Mouse (Mus musculus) embryonic facial prominence, embryonic 12.5 days (tissue): Measurements from ENCODE around the gene Fem1b. TPM values are rescaled to one million over a fixed set of nuclear protein-coding genes. Genes with fewer than 3 reads are reported as not detected.

Experiments used
- ATAC-seq: fragments of 200-750 bp; cut with Nextera tagmentation; 2 replicates; pipeline ENCODE4 v1.8.0; 2017; ENCODE audit not compliant: insufficient number of reproducible peaks, insufficient read depth, low FRiP score, low TSS enrichment
- H3K27ac ChIP-seq: fragments of 300-500 bp; sonication (generic); 2 replicates; pipeline ENCODE4 v1.5.1; 2016; ENCODE audit warnings: mild to moderate bottlenecking
- H3K27me3 ChIP-seq: fragments of 300-500 bp; sonication (generic); 2 replicates; pipeline ENCODE4 v1.6.1; 2016; ENCODE audit warnings: mild to moderate bottlenecking, moderate library complexity
- H3K36me3 ChIP-seq: fragments of 300-500 bp; sonication (generic); 2 replicates; pipeline ENCODE4 v1.6.1; 2016; ENCODE audit warnings: mild to moderate bottlenecking
- H3K4me1 ChIP-seq: fragments of 300-500 bp; sonication (generic); 2 replicates; pipeline ENCODE4 v1.6.1; 2016
- H3K4me2 ChIP-seq: fragments of 300-500 bp; sonication (generic); replicated peaks from 2 replicates; pipeline ENCODE4 v1.6.1; 2016; ENCODE audit warnings: mild to moderate bottlenecking, moderate library complexity
- H3K4me3 ChIP-seq: fragments of 300-500 bp; sonication (generic); 2 replicates; pipeline ENCODE4 v1.5.1; 2016; ENCODE audit warnings: mild to moderate bottlenecking
- H3K9ac ChIP-seq: fragments of 300-500 bp; sonication (generic); 2 replicates; pipeline ENCODE4 v1.6.1; 2016; ENCODE audit warnings: mild to moderate bottlenecking, moderate library complexity
- H3K9me3 ChIP-seq: fragments of 300-500 bp; sonication (generic); 2 replicates; pipeline ENCODE4 v1.6.1; 2016; ENCODE audit warnings: mild to moderate bottlenecking, moderate library complexity
- WGBS: fragments of 180-500 bp; shearing (Covaris S2); methylation state at CpG from one replicate; pipeline ENCODE4 v1.1.7; 2016; 5-methylcytosine and 5-hydroxymethylcytosine counted together
- polyA plus RNA-seq: library from polyadenylated mRNA; unstranded; fragments of >200 nt; fragmentation: Nextera tagmentation; extraction: Ambion mirVana; gene quantifications from 2 replicates; pipeline ENCODE4 v1.2.1, GENCODE M21; 2016

The Fem1b gene
- polyA plus RNA-seq, 1 experiment from 2014 or later: 30.6 TPM

DNA sequence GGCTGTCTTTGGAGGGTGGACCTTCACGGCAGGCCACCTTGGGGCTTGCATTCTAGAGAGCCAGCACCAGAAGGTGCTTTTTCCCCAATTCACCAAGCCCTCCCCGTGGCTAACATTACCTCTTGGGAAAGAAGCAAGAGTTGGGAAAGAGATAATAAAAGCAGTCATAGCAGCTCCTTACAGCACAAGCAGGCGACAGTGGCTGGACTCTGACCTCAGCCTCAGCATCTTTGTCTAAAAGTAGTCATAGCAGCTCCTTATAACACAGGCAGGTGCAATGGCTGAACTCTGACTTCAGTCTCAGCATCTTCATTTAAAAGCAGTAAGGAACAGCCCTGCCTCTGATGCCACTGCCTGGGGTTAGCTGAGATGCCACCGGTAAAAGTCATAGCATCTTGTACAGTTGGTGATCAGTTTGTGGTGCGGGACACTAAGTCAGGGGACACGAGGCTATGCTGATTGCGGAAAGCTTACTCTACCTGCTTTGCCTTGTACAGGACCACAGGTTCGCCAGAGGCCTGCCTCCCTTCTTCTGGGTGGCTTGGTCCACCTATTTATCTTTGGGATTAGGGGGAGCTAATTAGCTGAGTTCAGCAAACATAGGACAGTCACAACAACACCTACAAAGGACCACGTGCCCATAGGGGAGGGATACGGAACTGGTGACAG is 31.8 kb upstream of the Fem1b start:
- Histone ChIP-seq H3K9me3 (no peaks in the 10 kb centered on the region), H3K4me1 (peaks cover 8% of the 10 kb centered on the region; the same call in 1 of the 2 replicates), H3K9ac (no peak overlapping the region), H3K4me3 (no peak overlapping the region), H3K27me3 (no peaks in the 10 kb centered on the region), H3K4me2 (no peak overlapping the region), H3K27ac (no peak overlapping the region), H3K36me3 (no peaks in the 10 kb centered on the region)
- ATAC-seq: no peak
- 83% methylated on average over 10 of the region's 10 CpGs for WGBS

DNA sequence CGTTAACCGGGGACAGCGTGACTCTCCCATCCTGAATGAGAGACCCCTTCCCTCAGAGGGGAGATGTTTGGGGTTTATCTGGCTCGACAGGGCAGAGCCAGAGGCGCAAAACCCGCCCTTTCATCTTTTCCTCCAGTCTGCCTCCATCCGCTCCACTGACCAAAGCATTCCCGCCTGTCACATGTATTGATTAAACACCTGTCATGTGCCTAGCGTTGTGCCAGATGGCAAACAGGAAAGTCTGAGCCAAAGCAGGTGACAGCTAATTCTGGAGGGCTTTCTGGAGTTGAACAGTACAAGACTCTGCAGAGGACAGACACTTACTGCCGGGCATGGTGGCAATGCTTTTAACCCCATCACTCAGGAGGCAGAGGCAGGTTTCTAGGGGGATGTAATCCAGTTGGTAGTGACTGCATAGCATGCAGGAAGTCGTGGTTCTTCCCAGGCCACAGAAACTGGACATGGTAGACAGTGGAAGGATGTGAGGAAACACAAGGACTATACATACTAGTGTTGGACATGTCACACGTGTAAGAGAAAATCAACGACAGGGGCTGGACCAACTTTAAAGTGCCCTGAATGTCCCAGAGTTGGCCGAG is 27.5 kb upstream of the Fem1b start:
- peak overlapping the region; percentile 77 for H3K9ac ChIP-seq
- peak overlapping the region; percentile 57 for H3K4me3 ChIP-seq
- WGBS: 16% methylated on average over 14 of the region's 14 CpGs
- H3K4me1 ChIP-seq: peaks cover 8% of the 10 kb centered on the region; the same call in 1 of the 2 replicates
- H3K36me3 ChIP-seq: no peaks in the 10 kb centered on the region
- no peaks in the 10 kb centered on the region for H3K27me3 ChIP-seq
- no peak for ATAC-seq
- peak overlapping the region; percentile 75 for H3K4me2 ChIP-seq
- peak overlapping the region; percentile 83; the same call in 1 of the 2 replicates for H3K27ac ChIP-seq
- H3K9me3 ChIP-seq: no peaks in the 10 kb centered on the region

DNA sequence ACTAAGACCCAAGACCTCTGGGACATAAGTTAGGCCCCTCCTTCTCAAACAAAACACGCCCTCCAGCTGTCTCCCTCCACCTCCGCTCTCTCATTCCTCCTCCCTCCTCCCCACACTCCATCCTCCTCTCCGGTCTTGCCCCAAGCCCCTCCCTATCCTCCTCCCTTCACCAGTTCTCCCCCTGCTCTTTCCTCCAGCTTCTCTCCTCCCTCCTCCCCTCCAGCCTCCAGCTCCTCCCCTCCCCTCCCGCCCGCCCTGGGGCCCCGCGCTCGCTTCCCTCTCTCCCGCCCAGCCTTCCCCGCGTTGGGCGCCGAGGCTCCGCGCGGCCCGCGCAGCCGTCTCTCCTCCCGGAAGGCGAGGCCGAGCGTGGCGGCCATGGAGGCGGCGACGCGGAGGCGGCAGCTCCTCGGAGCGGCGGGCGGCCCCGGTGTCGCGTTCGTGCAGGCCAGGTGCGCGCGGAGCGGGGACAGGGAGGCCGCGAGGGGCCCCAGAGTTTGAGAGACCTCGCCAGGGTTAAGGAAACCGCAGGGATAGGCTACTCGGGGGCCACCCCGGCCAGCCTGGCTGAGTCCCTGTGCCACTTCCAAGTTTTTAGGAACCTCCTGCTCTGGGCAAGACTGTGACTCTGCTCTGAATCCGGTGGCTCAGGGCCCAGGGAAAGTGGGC is 26.9 kb upstream of the Fem1b start, which contains the start of gene Cln6:
TSS of gene Cln6 (plus strand) at position 280 of the 666 bp plus-strand sequence.
- H3K9me3 ChIP-seq: no peaks in the 10 kb centered on the region
- no peaks in the 10 kb centered on the region for H3K36me3 ChIP-seq
- ATAC-seq: peak; percentile 68
- peak within 1 kb of the TSS; percentile 77 for H3K9ac ChIP-seq
- peaks cover 8% of the 10 kb centered on the region; the same call in 1 of the 2 replicates for H3K4me1 ChIP-seq
- peak within 1 kb of the TSS; percentile 57 for H3K4me3 ChIP-seq
- H3K27me3 ChIP-seq: no peaks in the 10 kb centered on the region
- peak within 1 kb of the TSS; percentile 83 for H3K27ac ChIP-seq
- H3K4me2 ChIP-seq: peak within 1 kb of the TSS; percentile 75
- under 1% methylated on average over 41 of the region's 48 CpGs for WGBS

- H3K4me1 ChIP-seq: peaks cover 8% of the 10 kb centered on the region; the same call in 1 of the 2 replicates
- 19% methylated on average over 8 of the region's 8 CpGs for WGBS
- ATAC-seq: no peak
- H3K4me2 ChIP-seq: peak overlapping the region; percentile 75
- H3K27me3 ChIP-seq: no peaks in the 10 kb centered on the region
- H3K9me3 ChIP-seq: no peaks in the 10 kb centered on the region
- H3K36me3 ChIP-seq: no peaks in the 10 kb centered on the region
- peak overlapping the region; percentile 77; the same call in 1 of the 2 replicates for H3K9ac ChIP-seq
- peak overlapping the region; percentile 57 for H3K4me3 ChIP-seq
- H3K27ac ChIP-seq: peak overlapping the region; percentile 61
Observed at GRCm38 (mm10) chr9:62838146-62838505, 26.4 kb upstream of the Fem1b start.

- no peak overlapping the region for H3K4me3 ChIP-seq
- H3K9ac ChIP-seq: no peak overlapping the region
- no peaks in the 10 kb centered on the region for H3K9me3 ChIP-seq
- H3K36me3 ChIP-seq: no peaks in the 10 kb centered on the region
- 53% methylated on average over 3 of the region's 3 CpGs for WGBS
- no peak for ATAC-seq
- H3K27ac ChIP-seq: peak overlapping the region; percentile 61; the same call in 1 of the 2 replicates
- no peaks in the 10 kb centered on the region for H3K27me3 ChIP-seq
- peak overlapping the region; percentile 75; the same call in 1 of the 2 replicates for H3K4me2 ChIP-seq
- peaks cover 8% of the 10 kb centered on the region; the same call in 1 of the 2 replicates for H3K4me1 ChIP-seq
Observed at GRCm38 (mm10) chr9:62837611-62838010, 25.9 kb upstream of the Fem1b start.

DNA sequence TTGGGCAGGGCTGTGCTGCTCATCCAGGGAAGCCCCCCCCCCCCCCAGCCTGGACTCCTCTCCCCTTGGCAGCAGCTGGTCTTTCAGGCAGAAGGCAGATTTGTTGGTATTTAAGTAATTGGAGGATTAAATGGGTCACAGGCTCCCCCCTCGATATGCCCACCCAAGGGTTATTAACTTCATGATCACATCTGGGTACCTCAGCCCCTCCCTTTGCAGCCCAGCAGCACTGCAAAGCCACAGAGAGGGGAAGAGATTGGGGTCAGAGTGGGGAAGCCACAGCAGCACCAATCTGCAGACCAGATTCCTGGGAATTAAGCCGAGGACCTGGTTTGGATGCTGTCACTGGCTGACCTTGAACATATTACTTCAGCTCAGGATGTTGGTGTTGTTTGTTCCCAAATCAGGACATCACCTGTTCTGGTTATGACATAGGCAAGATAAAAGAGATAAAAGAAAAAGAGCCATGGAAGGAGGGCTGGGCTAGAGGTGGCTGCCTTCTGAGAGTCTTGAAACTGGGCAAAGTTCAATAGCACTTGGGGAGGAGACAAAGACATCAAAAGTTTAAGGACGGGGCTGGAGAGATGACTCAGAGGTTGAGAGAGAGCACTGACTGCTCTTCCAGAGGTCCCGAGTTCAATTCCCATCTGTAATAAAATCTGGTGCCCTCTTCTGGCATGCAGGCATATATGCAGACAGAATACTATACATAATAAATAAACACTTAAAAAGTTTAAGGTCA is 24.1 kb upstream of the Fem1b start:
- Histone ChIP-seq H3K36me3 (no peaks in the 10 kb centered on the region), H3K4me3 (no peak overlapping the region), H3K9ac (no peak overlapping the region), H3K4me1 (peaks cover 8% of the 10 kb centered on the region; the same call in 1 of the 2 replicates), H3K4me2 (no peak overlapping the region), H3K9me3 (no peaks in the 10 kb centered on the region), H3K27ac (no peak overlapping the region), H3K27me3 (no peaks in the 10 kb centered on the region)
- 62% methylated on average over 4 of the region's 4 CpGs for WGBS
- no peak for ATAC-seq

- Histone ChIP-seq H3K27me3 (no peaks in the 10 kb centered on the region), H3K9me3 (no peaks in the 10 kb centered on the region), H3K4me1 (peaks cover 8% of the 10 kb centered on the region; the same call in 1 of the 2 replicates), H3K36me3 (no peaks in the 10 kb centered on the region), H3K27ac (no peak overlapping the region), H3K9ac (no peak overlapping the region), H3K4me2 (no peak overlapping the region), H3K4me3 (no peak overlapping the region)
- no peak for ATAC-seq
- WGBS: 81% methylated on average over 5 of the region's 5 CpGs
Observed at GRCm38 (mm10) chr9:62834906-62835305, 23.2 kb upstream of the Fem1b start.

GRCm38 (mm10) chr9:62829877-62830276 is 18.1 kb upstream of the Fem1b start:
- ATAC-seq: no peak
- no peaks in the 10 kb centered on the region for H3K9me3 ChIP-seq
- WGBS: 75% methylated on average over 6 of the region's 6 CpGs
- no peak overlapping the region for H3K27ac ChIP-seq
- H3K36me3 ChIP-seq: no peaks in the 10 kb centered on the region
- no peaks in the 10 kb centered on the region for H3K27me3 ChIP-seq
- H3K4me1 ChIP-seq: peaks cover 23% of the 10 kb centered on the region
- no peak overlapping the region for H3K9ac ChIP-seq
- no peak overlapping the region for H3K4me3 ChIP-seq
- H3K4me2 ChIP-seq: no peak overlapping the region

- Histone ChIP-seq H3K36me3 (no peaks in the 10 kb centered on the region), H3K4me3 (peak overlapping the region; percentile 31), H3K4me1 (peaks cover 23% of the 10 kb centered on the region), H3K9me3 (no peaks in the 10 kb centered on the region), H3K4me2 (peak overlapping the region; percentile 46), H3K27ac (peak overlapping the region; percentile 5; the same call in 1 of the 2 replicates), H3K27me3 (no peaks in the 10 kb centered on the region), H3K9ac (no peak overlapping the region)
- peak; percentile 91 for ATAC-seq
- WGBS: 1% methylated on average over 23 of the region's 23 CpGs
Observed at GRCm38 (mm10) chr9:62828662-62829086, 16.9 kb upstream of the Fem1b start.

DNA sequence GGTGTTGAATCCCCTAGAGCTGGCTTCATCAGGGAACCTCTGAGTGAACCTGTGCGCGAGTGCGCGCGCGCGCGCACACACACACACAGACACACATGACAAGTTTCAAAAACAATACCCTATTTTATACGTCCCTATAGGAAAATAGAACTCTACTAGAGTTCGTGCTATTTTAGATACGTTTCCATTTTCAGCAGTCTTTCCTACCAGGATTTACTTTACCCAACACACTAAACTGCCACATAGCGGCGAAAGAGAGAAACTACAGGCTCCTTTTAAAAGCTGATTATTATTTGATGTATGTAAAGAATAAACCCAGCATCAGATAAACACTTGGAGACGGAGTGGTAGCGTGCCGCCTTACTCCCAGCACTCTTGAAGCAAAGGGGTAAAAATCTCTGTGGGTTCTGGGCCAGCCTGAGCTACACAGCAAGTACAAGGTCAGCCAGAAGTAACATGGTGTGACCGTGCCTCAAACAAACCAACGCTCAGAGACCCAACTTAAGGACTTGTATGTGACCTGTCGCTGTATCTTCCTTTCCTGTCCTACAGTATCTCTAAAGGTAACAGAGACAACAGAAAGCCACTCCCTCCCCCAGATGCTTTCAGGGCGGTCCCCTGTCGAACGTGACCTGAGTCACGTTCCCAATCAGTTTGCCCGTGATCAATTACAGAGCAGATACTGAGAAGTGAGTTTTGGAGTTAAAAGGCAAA is 16.4 kb upstream of the Fem1b start:
- no peak overlapping the region for H3K9ac ChIP-seq
- H3K4me3 ChIP-seq: peak overlapping the region; percentile 31
- H3K4me2 ChIP-seq: peak overlapping the region; percentile 46
- 3% methylated on average over 24 of the region's 24 CpGs for WGBS
- no peaks in the 10 kb centered on the region for H3K36me3 ChIP-seq
- H3K27me3 ChIP-seq: no peaks in the 10 kb centered on the region
- ATAC-seq: no peak
- peaks cover 23% of the 10 kb centered on the region for H3K4me1 ChIP-seq
- H3K27ac ChIP-seq: no peak overlapping the region
- H3K9me3 ChIP-seq: no peaks in the 10 kb centered on the region

- WGBS: 3% methylated on average over 7 of the region's 7 CpGs
- Histone ChIP-seq H3K9ac (no peak overlapping the region), H3K4me2 (peak overlapping the region; percentile 24; the same call in 1 of the 2 replicates), H3K4me3 (no peak overlapping the region), H3K4me1 (peaks cover 23% of the 10 kb centered on the region), H3K9me3 (no peaks in the 10 kb centered on the region), H3K27me3 (no peaks in the 10 kb centered on the region), H3K27ac (peak overlapping the region; percentile 51; the same call in 1 of the 2 replicates), H3K36me3 (no peaks in the 10 kb centered on the region)
- ATAC-seq: no peak
Observed at GRCm38 (mm10) chr9:62826456-62826855, 14.7 kb upstream of the Fem1b start.
